Mouse (Mus musculus) cortical plate, adult 2 months (tissue): ENCODE measurements around the gene Acer2.

Experiments
- CTCF ChIP-seq: fragments of 200-500 bp; IDR thresholded peaks from 2 replicates; pipeline ENCODE4 v1.5.1; 2011; ENCODE audit warnings: mild to moderate bottlenecking, control low read depth, low read length; ENCODE audit not compliant: insufficient read depth; ENCODE audit errors: extremely low read depth
- POLR2A ChIP-seq: fragments of 200-500 bp; IDR thresholded peaks from 2 replicates; pipeline ENCODE4 v1.6.1; 2011; ENCODE audit warnings: mild to moderate bottlenecking, low read length, control low read depth; ENCODE audit not compliant: insufficient read depth; ENCODE audit errors: extremely low read depth

- no peak for TF ChIP-seq CTCF
- TF ChIP-seq POLR2A = no peak
Measured at GRCm38 (mm10) chr4:86852813-86853590, 21.2 kb upstream of the Acer2 start.
